Mouse (Mus musculus) lung, postnatal 0 days (tissue): ENCODE data around the gene Tbc1d22b. TPM values are rescaled to one million over a fixed set of nuclear protein-coding genes. Genes with fewer than 3 reads are reported as not detected.
A peak's percentile ranks its signal among the peaks of the same experiment; 100 is the strongest.

Experiments
- ATAC-seq: fragments of 200-750 bp; cut with Nextera tagmentation; 2 replicates; pipeline ENCODE4 v1.8.0; 2017; ENCODE audit warnings: moderate library complexity
- DNase-seq: peaks from one replicate; pipeline ENCODE4 v3.0.0-alpha.2; 2016; ENCODE audit warnings: low spot score
- H3K27ac ChIP-seq: fragments of 300-500 bp; sonication (generic); 2 replicates; pipeline ENCODE4 v1.5.1; 2014; ENCODE audit warnings: antibody characterized with exemption, mild to moderate bottlenecking, low read length, mixed read lengths
- H3K27me3 ChIP-seq: fragments of 300-500 bp; sonication (generic); replicated peaks from 2 replicates; pipeline ENCODE4 v1.6.1; 2014; ENCODE audit warnings: low read length, mixed read lengths; ENCODE audit not compliant: insufficient read depth
- H3K36me3 ChIP-seq: fragments of 300-500 bp; sonication (generic); 2 replicates; pipeline ENCODE4 v1.6.1; 2014; ENCODE audit warnings: low read length, mixed read lengths; ENCODE audit not compliant: insufficient read depth
- H3K4me1 ChIP-seq: fragments of 300-500 bp; sonication (generic); 2 replicates; pipeline ENCODE4 v1.6.1; 2014; ENCODE audit warnings: antibody characterized with exemption, low read depth, low read length, mixed read lengths; ENCODE audit not compliant: insufficient read depth
- H3K4me2 ChIP-seq: fragments of 300-500 bp; sonication (generic); replicated peaks from 2 replicates; pipeline ENCODE4 v1.6.1; 2014; ENCODE audit warnings: low read depth, mild to moderate bottlenecking, low read length, moderate library complexity, mixed read lengths
- H3K4me3 ChIP-seq: fragments of 300-500 bp; sonication (generic); 2 replicates; pipeline ENCODE4 v1.5.1; 2014; ENCODE audit warnings: low read depth, low read length
- H3K9ac ChIP-seq: fragments of 300-500 bp; sonication (generic); replicated peaks from 2 replicates; pipeline ENCODE4 v1.6.1; 2014; ENCODE audit warnings: low read depth, mild to moderate bottlenecking
- H3K9me3 ChIP-seq: fragments of 300-500 bp; sonication (generic); 2 replicates; pipeline ENCODE4 v1.6.1; 2016; ENCODE audit warnings: low read length, mixed read lengths
- CTCF ChIP-seq: IDR thresholded peaks from 2 replicates; pipeline ENCODE4 v1.5.1; 2016; ENCODE audit warnings: antibody characterized with exemption, mild to moderate bottlenecking
- EP300 ChIP-seq: IDR thresholded peaks from 2 replicates; pipeline ENCODE4 v1.6.1; 2016; ENCODE audit warnings: antibody characterized with exemption, mild to moderate bottlenecking, control low read depth
- WGBS: fragments of 180-500 bp; shearing (Covaris S2); extraction: QIAGEN DNeasy Blood & Tissue Kit; methylation state at CpG from one replicate; pipeline ENCODE4 v1.1.7; 2014; 5-methylcytosine and 5-hydroxymethylcytosine counted together
- polyA plus RNA-seq: library from polyadenylated mRNA; unstranded; fragments of >200 nt; fragmentation: Nextera tagmentation; extraction: Ambion mirVana; gene quantifications from 2 replicates; pipeline ENCODE4 v1.2.1, GENCODE M21; 2015

The Tbc1d22b gene
- polyA plus RNA-seq, 1 experiment from 2014 or later: 5.9 TPM

GRCm38 (mm10) chr17:29548994-29549393 is 591 bp upstream of the Tbc1d22b start:
- H3K27me3 ChIP-seq: no peaks in the 10 kb centered on the region
- H3K27ac ChIP-seq: no peak overlapping the region
- H3K36me3 ChIP-seq: no peaks in the 10 kb centered on the region
- DNase-seq: no peak
- no peak for TF ChIP-seq EP300
- TF ChIP-seq CTCF: no peak
- no peaks in the 10 kb centered on the region for H3K9me3 ChIP-seq
- ATAC-seq: no peak
- peak overlapping the region; percentile 99; the same call in 1 of the 2 replicates for H3K4me2 ChIP-seq
- peaks cover 8% of the 10 kb centered on the region; the same call in 1 of the 2 replicates for H3K4me1 ChIP-seq
- H3K9ac ChIP-seq: no peak overlapping the region
- 33% methylated on average over 8 of the region's 8 CpGs for WGBS
- H3K4me3 ChIP-seq: no peak overlapping the region

GRCm38 (mm10) chr17:29551019-29551418 is 1.4 kb downstream of the Tbc1d22b start:
- peak; percentile 46 for DNase-seq
- Histone ChIP-seq H3K4me2 (peak overlapping the region; percentile 99), H3K9ac (no peak overlapping the region), H3K4me3 (no peak overlapping the region), H3K9me3 (no peaks in the 10 kb centered on the region), H3K4me1 (peaks cover 8% of the 10 kb centered on the region; the same call in 1 of the 2 replicates), H3K27ac (no peak overlapping the region), H3K36me3 (no peaks in the 10 kb centered on the region), H3K27me3 (no peaks in the 10 kb centered on the region)
- WGBS: 15% methylated on average over 6 of the region's 6 CpGs
- TF ChIP-seq EP300 (no peak), CTCF (no peak)
- no peak for ATAC-seq

GRCm38 (mm10) chr17:29552162-29552732 is 2.7 kb downstream of the Tbc1d22b start, which contains the start of gene Tmem217:
Gene Tmem217 (minus strand): TSS chr17:29552385.
- Histone ChIP-seq H3K9me3 (no peaks in the 10 kb centered on the region), H3K9ac (no peak within 1 kb of the TSS), H3K4me2 (no peak within 1 kb of the TSS), H3K27ac (no peak within 1 kb of the TSS), H3K4me1 (peaks cover 8% of the 10 kb centered on the region; the same call in 1 of the 2 replicates), H3K27me3 (no peaks in the 10 kb centered on the region), H3K4me3 (no peak within 1 kb of the TSS), H3K36me3 (no peaks in the 10 kb centered on the region)
- 84% methylated on average over 5 of the region's 5 CpGs for WGBS
- TF ChIP-seq CTCF: no peak; the same call in 1 of the 2 replicates
- TF ChIP-seq EP300: no peak
- DNase-seq (no peak), ATAC-seq (no peak)

GRCm38 (mm10) chr17:29554176-29554575 is 4.6 kb downstream of the Tbc1d22b start:
- no peak for TF ChIP-seq CTCF
- no peak for TF ChIP-seq EP300
- no peak for DNase-seq
- Histone ChIP-seq H3K9ac (no peak overlapping the region), H3K36me3 (no peaks in the 10 kb centered on the region), H3K27ac (no peak overlapping the region), H3K4me3 (no peak overlapping the region), H3K4me2 (no peak overlapping the region), H3K27me3 (no peaks in the 10 kb centered on the region), H3K9me3 (no peaks in the 10 kb centered on the region), H3K4me1 (peaks cover 8% of the 10 kb centered on the region; the same call in 1 of the 2 replicates)
- ATAC-seq: no peak

- no peaks in the 10 kb centered on the region for H3K36me3 ChIP-seq
- H3K9me3 ChIP-seq: no peaks in the 10 kb centered on the region
- no peaks in the 10 kb centered on the region for H3K4me1 ChIP-seq
- TF ChIP-seq CTCF: no peak
- no peak overlapping the region for H3K9ac ChIP-seq
- no peaks in the 10 kb centered on the region for H3K27me3 ChIP-seq
- no peak overlapping the region for H3K27ac ChIP-seq
- H3K4me2 ChIP-seq: no peak overlapping the region
- no peak for ATAC-seq
- 63% methylated on average over 10 of the region's 10 CpGs for WGBS
- DNase-seq: peak; percentile 36
- H3K4me3 ChIP-seq: no peak overlapping the region
Observed at GRCm38 (mm10) chr17:29556456-29556855, 6.9 kb downstream of the Tbc1d22b start.

GRCm38 (mm10) chr17:29556893-29557292 is 7.3 kb downstream of the Tbc1d22b start:
- no peak for ATAC-seq
- peak; percentile 15 for DNase-seq
- TF ChIP-seq CTCF (no peak), EP300 (no peak)
- Histone ChIP-seq H3K4me2 (no peak overlapping the region), H3K9ac (no peak overlapping the region), H3K4me3 (no peak overlapping the region), H3K36me3 (no peaks in the 10 kb centered on the region), H3K4me1 (no peaks in the 10 kb centered on the region), H3K27me3 (no peaks in the 10 kb centered on the region), H3K27ac (no peak overlapping the region), H3K9me3 (no peaks in the 10 kb centered on the region)
- 48% methylated on average over 7 of the region's 7 CpGs for WGBS
